In the genomic region with DNA sequence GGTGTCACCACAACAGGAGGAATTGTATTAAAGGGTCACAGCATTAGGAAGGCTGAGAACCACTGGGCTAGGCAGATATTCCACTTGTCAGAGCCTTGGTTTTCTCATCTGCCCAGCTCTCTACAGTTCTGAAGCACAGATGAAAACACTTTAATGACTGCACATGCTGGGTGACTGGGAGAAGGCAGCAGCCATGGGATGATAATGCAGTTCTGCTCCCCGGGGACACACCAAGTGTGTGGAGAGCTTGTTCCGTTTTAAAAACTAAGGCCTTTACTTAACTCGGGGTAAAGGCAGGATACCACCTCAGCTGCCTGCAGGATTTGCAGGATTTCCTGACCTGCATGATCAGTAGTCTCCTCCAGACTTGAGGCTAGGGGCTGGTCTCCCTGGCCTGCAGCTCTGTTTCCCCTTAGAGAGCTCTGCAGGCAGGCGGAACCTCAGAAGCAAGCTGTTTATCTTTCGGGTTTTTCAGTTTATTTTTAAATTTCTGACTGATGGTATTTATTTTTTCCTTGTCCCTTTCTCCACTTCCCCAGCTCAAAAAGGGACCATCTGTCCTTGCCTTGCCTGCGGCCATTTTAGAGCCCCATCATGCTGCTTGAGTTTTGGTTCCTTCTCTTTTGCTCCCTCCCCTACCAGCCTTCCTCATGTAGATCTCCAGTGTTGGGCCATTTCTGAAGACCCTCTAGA, we compare ENCODE assay signal across 10 mouse cellular contexts. TPM values are rescaled to one million over a fixed set of nuclear protein-coding genes. Genes with fewer than 3 reads are reported as not detected.
DNase-seq lines count a peak whose midpoint lies in the region; ATAC-seq and TF ChIP-seq lines count a peak whose summit lies in the region.
"Had no signal": no experiment of that assay in that cellular context is flagged by ENCODE, and none has a peak within 500 bp of the region (broad histone marks: within the 10 kb centered on the region; RNA-seq: fewer than 3 reads in every experiment).

No protein-coding gene starts in this region.

- H3K9ac ChIP-seq in kidney, embryonic 16.5 days (replicated peaks; ENCODE audit: low read length): no peak overlapping the region
- no peak overlapping the region for H3K9ac ChIP-seq in limb, embryonic 14.5 days (ENCODE audit: low read depth, low read length, severe bottlenecking)

- TF ChIP-seq CTCF in thymus, adult 2 months (IDR thresholded peaks at IDR 0.05; ENCODE audit: borderline replicate concordance, control insufficient read depth, extremely low read depth, insufficient read depth, low read length, poor library complexity): no peak

- H3K4me3 ChIP-seq in kidney, embryonic 16.5 days (ENCODE audit: low read length): no peak overlapping the region
- no peak overlapping the region for H3K4me3 ChIP-seq in embryonic facial prominence, embryonic 10.5 days
- no peak overlapping the region for H3K4me3 ChIP-seq in limb, embryonic 14.5 days (replicated peaks; ENCODE audit: low read length)
- H3K4me3 ChIP-seq in thymus, adult 2 months (ENCODE audit: control insufficient read depth, insufficient read depth, low read length): no peak overlapping the region

- H3K27ac ChIP-seq in kidney, embryonic 16.5 days (ENCODE audit: low read length): peak overlapping the region; percentile 57
- H3K27ac ChIP-seq in embryonic facial prominence, embryonic 10.5 days (replicated peaks): peak overlapping the region; percentile 57
- H3K27ac ChIP-seq in limb, embryonic 14.5 days (replicated peaks; ENCODE audit: low read depth, low read length): 0 out of 2 replicates have a peak overlapping the region, but pooled peaks have one; percentile 1
- no peak overlapping the region for H3K27ac ChIP-seq in thymus, adult 2 months (ENCODE audit: control insufficient read depth, insufficient read depth, low read length)

- no peaks in the 10 kb centered on the region for H3K27me3 ChIP-seq in kidney, embryonic 16.5 days (ENCODE audit: insufficient read depth, low read length)
- H3K27me3 ChIP-seq in embryonic facial prominence, embryonic 10.5 days (replicated peaks; ENCODE audit: low read depth, poor library complexity, severe bottlenecking): no peaks in the 10 kb centered on the region
- no peaks in the 10 kb centered on the region for H3K27me3 ChIP-seq in limb, embryonic 14.5 days (ENCODE audit: control insufficient read depth, insufficient read depth, low read length)
- no peaks in the 10 kb centered on the region for H3K27me3 ChIP-seq in thymus, adult 2 months (ENCODE audit: control insufficient read depth, insufficient read depth, low read length)

- H3K36me3 ChIP-seq in kidney, embryonic 16.5 days (ENCODE audit: insufficient read depth, low read length): no peaks in the 10 kb centered on the region
- H3K36me3 ChIP-seq in embryonic facial prominence, embryonic 10.5 days (replicated peaks): peaks cover 6% of the 10 kb centered on the region; the same call in 1 of the 2 replicates
- H3K36me3 ChIP-seq in limb, embryonic 14.5 days (ENCODE audit: control insufficient read depth, insufficient read depth, low read length): no peaks in the 10 kb centered on the region; the same call in 1 of the 2 replicates
- no peaks in the 10 kb centered on the region for H3K36me3 ChIP-seq in thymus, adult 2 months (ENCODE audit: control insufficient read depth, insufficient read depth, low read length)

- no peak for DNase-seq in kidney, postnatal 36 days
- peak; percentile 34 for DNase-seq in MN1 (ENCODE audit: low spot score)
- no peak for DNase-seq in embryonic facial prominence, embryonic 10.5 days (ENCODE audit: low spot score)
- DNase-seq in limb, embryonic 14.5 days (ENCODE audit: low spot score): no peak
- DNase-seq in thymus, adult 2 months: no peak
- no peak for DNase-seq in adrenal gland, adult 18-20 months (ENCODE audit: low spot score in 2 of 2)
- no peak for DNase-seq in cerebellum, adult 8-10 months
- DNase-seq: layer of hippocampus, postnatal 36 days had no signal

- WGBS in kidney, embryonic 16.5 days: 57% methylated on average over 6 of the region's 6 CpGs
- WGBS in embryonic facial prominence, embryonic 10.5 days: 68% methylated on average over 6 of the region's 6 CpGs
- WGBS in limb, embryonic 14.5 days: 51% methylated on average over 6 of the region's 6 CpGs
- WGBS in thymus, adult 2 months: 61% methylated on average over 6 of the region's 6 CpGs

- no peaks in the 10 kb centered on the region for H3K9me3 ChIP-seq in kidney, embryonic 16.5 days (ENCODE audit: low read length)
- no peaks in the 10 kb centered on the region for H3K9me3 ChIP-seq in embryonic facial prominence, embryonic 10.5 days
- no peaks in the 10 kb centered on the region for H3K9me3 ChIP-seq in limb, embryonic 14.5 days (ENCODE audit: control insufficient read depth, low read length)

- TF ChIP-seq POLR2A in limb, embryonic 14.5 days (IDR thresholded peaks at IDR 0.05; ENCODE audit: borderline replicate concordance, extremely low read depth, insufficient read depth, insufficient read length): no peak
- TF ChIP-seq POLR2A in thymus, adult 2 months (IDR thresholded peaks at IDR 0.05; ENCODE audit: control insufficient read depth, extremely low read depth, insufficient read depth, low read length, poor library complexity): no peak

- ATAC-seq in kidney, embryonic 16.5 days (ENCODE audit: low FRiP score, low TSS enrichment): no peak
- no peak for ATAC-seq in limb, embryonic 14.5 days (ENCODE audit: low FRiP score, low read depth)

- H3K4me1 ChIP-seq in kidney, embryonic 16.5 days (ENCODE audit: insufficient read depth, low read length): peaks cover 53% of the 10 kb centered on the region
- H3K4me1 ChIP-seq in embryonic facial prominence, embryonic 10.5 days: peaks cover 75% of the 10 kb centered on the region
- H3K4me1 ChIP-seq in limb, embryonic 14.5 days (ENCODE audit: control insufficient read depth, insufficient read depth, low read length): peaks cover 44% of the 10 kb centered on the region
- H3K4me1 ChIP-seq in thymus, adult 2 months (replicated peaks; ENCODE audit: control insufficient read depth, insufficient read depth, low read length): peaks cover 20% of the 10 kb centered on the region

- H3K4me2 ChIP-seq in kidney, embryonic 16.5 days (replicated peaks; ENCODE audit: low read depth, low read length): no peak overlapping the region
- H3K4me2 ChIP-seq in limb, embryonic 14.5 days (replicated peaks; ENCODE audit: low read depth, low read length, severe bottlenecking): no peak overlapping the region

RNA-seq across cellular contexts. Expression of a gene that starts 20.5 kb away (rescaled TPM):
- polyA plus RNA-seq in kidney, embryonic 16.5 days (2015; fragmentation: Nextera tagmentation; extraction: Ambion mirVana): 15.9 and 17.4 TPM in 2 replicates
- polyA plus RNA-seq in embryonic facial prominence, embryonic 10.5 days (2016; fragmentation: Nextera tagmentation; extraction: Ambion mirVana): 14.6 and 15.2 TPM in 2 replicates
- 91.2 and 114 TPM in 2 replicates for polyA plus RNA-seq in limb, embryonic 14.5 days (2012; rRNA removed)
- polyA plus RNA-seq in limb, embryonic 14.5 days (2014; fragmentation: Nextera tagmentation; extraction: Ambion mirVana): 19.8 and 23.0 TPM in 2 replicates
- polyA plus RNA-seq in thymus, adult 2 months (2012; rRNA removed): 151 and 172 TPM in 2 replicates
- 10 to 100 TPM; 45.8 to 49.6 TPM for total RNA-seq in adrenal gland, adult 18-20 months (2021)

RNA-seq across cellular contexts. Expression of a gene that starts 32.5 kb away (rescaled TPM):
- polyA plus RNA-seq in kidney, embryonic 16.5 days (2015; fragmentation: Nextera tagmentation; extraction: Ambion mirVana): not detected in 2 replicates
- polyA plus RNA-seq in embryonic facial prominence, embryonic 10.5 days (2016; fragmentation: Nextera tagmentation; extraction: Ambion mirVana): not detected in 2 replicates
- not detected in 2 replicates for polyA plus RNA-seq in limb, embryonic 14.5 days (2012; rRNA removed)
- not detected in 2 replicates for polyA plus RNA-seq in limb, embryonic 14.5 days (2014; fragmentation: Nextera tagmentation; extraction: Ambion mirVana)
- polyA plus RNA-seq in thymus, adult 2 months (2012; rRNA removed): 0.15 TPM in 1 of 2 replicates, not detected in the other
- total RNA-seq in adrenal gland, adult 18-20 months (2021): not detected
- polyA plus RNA-seq: frontal cortex, adult 2 months had no signal

RNA-seq across cellular contexts. Expression of a gene that starts 35.8 kb away (rescaled TPM):
- 0.19 TPM in 1 of 2 replicates, not detected in the other for polyA plus RNA-seq in kidney, embryonic 16.5 days (2015; fragmentation: Nextera tagmentation; extraction: Ambion mirVana)
- polyA plus RNA-seq in embryonic facial prominence, embryonic 10.5 days (2016; fragmentation: Nextera tagmentation; extraction: Ambion mirVana): not detected in 2 replicates
- polyA plus RNA-seq in limb, embryonic 14.5 days (2012; rRNA removed): 0.13 and 0.20 TPM in 2 replicates
- 0.43 TPM in 1 of 2 replicates, not detected in the other for polyA plus RNA-seq in limb, embryonic 14.5 days (2014; fragmentation: Nextera tagmentation; extraction: Ambion mirVana)
- 0.53 and 1.1 TPM in 2 replicates for polyA plus RNA-seq in thymus, adult 2 months (2012; rRNA removed)
- under 1 TPM in 1 of 2 experiments, not detected in 1; 0.38 TPM for total RNA-seq in adrenal gland, adult 18-20 months (2021)
- total RNA-seq: layer of hippocampus, postnatal 36 days had no signal

RNA-seq across cellular contexts. Expression of a gene that starts 43.3 kb away (rescaled TPM):
- polyA plus RNA-seq in kidney, embryonic 16.5 days (2015; fragmentation: Nextera tagmentation; extraction: Ambion mirVana): 8.5 and 8.8 TPM in 2 replicates
- polyA plus RNA-seq in embryonic facial prominence, embryonic 10.5 days (2016; fragmentation: Nextera tagmentation; extraction: Ambion mirVana): 3.2 and 3.7 TPM in 2 replicates
- 18.9 and 22.6 TPM in 2 replicates for polyA plus RNA-seq in limb, embryonic 14.5 days (2012; rRNA removed)
- 5.8 and 7.5 TPM in 2 replicates for polyA plus RNA-seq in limb, embryonic 14.5 days (2014; fragmentation: Nextera tagmentation; extraction: Ambion mirVana)
- 12.8 and 16.1 TPM in 2 replicates for polyA plus RNA-seq in thymus, adult 2 months (2012; rRNA removed)
- 1 to 10 TPM; 6.8 to 8.2 TPM for total RNA-seq in adrenal gland, adult 18-20 months (2021)

RNA-seq across cellular contexts. Expression of a gene that starts 50.4 kb away (rescaled TPM):
- polyA plus RNA-seq in kidney, embryonic 16.5 days (2015; fragmentation: Nextera tagmentation; extraction: Ambion mirVana): not detected in 2 replicates
- not detected in 2 replicates for polyA plus RNA-seq in embryonic facial prominence, embryonic 10.5 days (2016; fragmentation: Nextera tagmentation; extraction: Ambion mirVana)
- polyA plus RNA-seq in limb, embryonic 14.5 days (2012; rRNA removed): 1.2 TPM in 1 of 2 replicates, not detected in the other
- not detected in 2 replicates for polyA plus RNA-seq in limb, embryonic 14.5 days (2014; fragmentation: Nextera tagmentation; extraction: Ambion mirVana)
- not detected in 2 replicates for polyA plus RNA-seq in thymus, adult 2 months (2012; rRNA removed)
- not detected for total RNA-seq in adrenal gland, adult 18-20 months (2021)
- total RNA-seq: layer of hippocampus, postnatal 36 days had no signal
- polyA plus RNA-seq: frontal cortex, adult 2 months had no signal
